Mouse (Mus musculus): ENCODE data around the gene Tec.

Tec gene

GRCm38 (mm10) chr5:72810990-72811389 lies 57.3 kb downstream of the Tec start:
- in situ Hi-C loops (cut with MboI; ENCODE audit: low pct_unique_long_range_greater_than_20kb in 1 of 2, low sequenced_read_pairs in 2 of 2, unreplicated experiment in 1 of 2): no loop called here

GRCm38 (mm10) chr5:72809480-72809879 lies 58.8 kb downstream of the Tec start:
- in situ Hi-C loops (cut with MboI; ENCODE audit: low pct_unique_long_range_greater_than_20kb in 1 of 2, low sequenced_read_pairs in 2 of 2, unreplicated experiment in 1 of 2): no loop called here

GRCm38 (mm10) chr5:72808456-72809111 lies 59.7 kb downstream of the Tec start:
- in situ Hi-C loops (cut with MboI; ENCODE audit: low pct_unique_long_range_greater_than_20kb in 1 of 2, low sequenced_read_pairs in 2 of 2, unreplicated experiment in 1 of 2): no loop called here

- in situ Hi-C loops (cut with MboI; ENCODE audit: low pct_unique_long_range_greater_than_20kb in 1 of 2, low sequenced_read_pairs in 2 of 2, unreplicated experiment in 1 of 2): no loop called here
Observed at GRCm38 (mm10) chr5:72802851-72803250, 65.4 kb downstream of the Tec start.

GRCm38 (mm10) chr5:72798563-72798962 lies 69.7 kb downstream of the Tec start:
- in situ Hi-C loops (cut with MboI; ENCODE audit: low pct_unique_long_range_greater_than_20kb in 1 of 2, low sequenced_read_pairs in 2 of 2, unreplicated experiment in 1 of 2): no loop called here

GRCm38 (mm10) chr5:72796186-72796613 lies 72.1 kb downstream of the Tec start:
- in situ Hi-C loops (cut with MboI; ENCODE audit: low pct_unique_long_range_greater_than_20kb in 1 of 2, low sequenced_read_pairs in 2 of 2, unreplicated experiment in 1 of 2): no loop called here

GRCm38 (mm10) chr5:72793309-72793850 lies 74.9 kb downstream of the Tec start:
- in situ Hi-C loops (cut with MboI; ENCODE audit: low pct_unique_long_range_greater_than_20kb in 1 of 2, low sequenced_read_pairs in 2 of 2, unreplicated experiment in 1 of 2): no loop called here

GRCm38 (mm10) chr5:72791789-72792188 lies 76.5 kb downstream of the Tec start:
- in situ Hi-C loops (cut with MboI; ENCODE audit: low pct_unique_long_range_greater_than_20kb in 1 of 2, low sequenced_read_pairs in 2 of 2, unreplicated experiment in 1 of 2): no loop called here

GRCm38 (mm10) chr5:72791386-72791785 lies 76.9 kb downstream of the Tec start:
- in situ Hi-C loops (cut with MboI; ENCODE audit: low pct_unique_long_range_greater_than_20kb in 1 of 2, low sequenced_read_pairs in 2 of 2, unreplicated experiment in 1 of 2): no loop called here

- in situ Hi-C loops (cut with MboI; ENCODE audit: low pct_unique_long_range_greater_than_20kb in 1 of 2, low sequenced_read_pairs in 2 of 2, unreplicated experiment in 1 of 2): no loop called here
Observed at GRCm38 (mm10) chr5:72785451-72785850, 82.8 kb downstream of the Tec start.

GRCm38 (mm10) chr5:72784719-72785118 lies 83.6 kb downstream of the Tec start:
- in situ Hi-C loops (cut with MboI; ENCODE audit: low pct_unique_long_range_greater_than_20kb in 1 of 2, low sequenced_read_pairs in 2 of 2, unreplicated experiment in 1 of 2): no loop called here

- in situ Hi-C loops (cut with MboI; ENCODE audit: low pct_unique_long_range_greater_than_20kb in 1 of 2, low sequenced_read_pairs in 2 of 2, unreplicated experiment in 1 of 2): no loop called here
Observed at GRCm38 (mm10) chr5:72783957-72784356, 84.3 kb downstream of the Tec start.

GRCm38 (mm10) chr5:72783123-72783522 lies 85.2 kb downstream of the Tec start:
- in situ Hi-C loops (cut with MboI; ENCODE audit: low pct_unique_long_range_greater_than_20kb in 1 of 2, low sequenced_read_pairs in 2 of 2, unreplicated experiment in 1 of 2): no loop called here

GRCm38 (mm10) chr5:72781776-72782175 lies 86.5 kb downstream of the Tec start:
- in situ Hi-C loops (cut with MboI; ENCODE audit: low pct_unique_long_range_greater_than_20kb in 1 of 2, low sequenced_read_pairs in 2 of 2, unreplicated experiment in 1 of 2): no loop called here

- in situ Hi-C loops (cut with MboI; ENCODE audit: low pct_unique_long_range_greater_than_20kb in 1 of 2, low sequenced_read_pairs in 2 of 2, unreplicated experiment in 1 of 2): no loop called here
Observed at GRCm38 (mm10) chr5:72776595-72776994, 91.7 kb downstream of the Tec start.

- in situ Hi-C loops (cut with MboI; ENCODE audit: low pct_unique_long_range_greater_than_20kb in 1 of 2, low sequenced_read_pairs in 2 of 2, unreplicated experiment in 1 of 2): no loop called here
Observed at GRCm38 (mm10) chr5:72776127-72776526, 92.2 kb downstream of the Tec start.

GRCm38 (mm10) chr5:72769841-72770240 lies 98.4 kb downstream of the Tec start:
- in situ Hi-C loops (cut with MboI; ENCODE audit: low pct_unique_long_range_greater_than_20kb in 1 of 2, low sequenced_read_pairs in 2 of 2, unreplicated experiment in 1 of 2): no loop called here

GRCm38 (mm10) chr5:72763546-72763945 lies 104.7 kb downstream of the Tec start:
- in situ Hi-C loops (cut with MboI; ENCODE audit: low pct_unique_long_range_greater_than_20kb in 1 of 2, low sequenced_read_pairs in 2 of 2, unreplicated experiment in 1 of 2): no loop called here

GRCm38 (mm10) chr5:72763025-72763424 lies 105.3 kb downstream of the Tec start:
- in situ Hi-C loops (cut with MboI; ENCODE audit: low pct_unique_long_range_greater_than_20kb in 1 of 2, low sequenced_read_pairs in 2 of 2, unreplicated experiment in 1 of 2): no loop called here

GRCm38 (mm10) chr5:72761758-72762157 lies 106.5 kb downstream of the Tec start:
- in situ Hi-C loops (cut with MboI; ENCODE audit: low pct_unique_long_range_greater_than_20kb in 1 of 2, low sequenced_read_pairs in 2 of 2, unreplicated experiment in 1 of 2): no loop called here
